Mouse (Mus musculus) CD4-positive, CD25-positive, alpha-beta regulatory T cell, adult 2 months (primary cell): ENCODE data around the gene Nav2.

Source experiments
- DNase-seq: peaks from one replicate; pipeline ENCODE4 v3.0.0-alpha.2; 2012; ENCODE audit warnings: low read depth, low spot score

Gene Nav2

GRCm38 (mm10) chr7:49052871-49053618 is 144.5 kb downstream of the Nav2 start:
- DNase-seq: no peak

GRCm38 (mm10) chr7:49055273-49055672 is 146.8 kb downstream of the Nav2 start:
- no peak for DNase-seq

- no peak for DNase-seq
Measured at GRCm38 (mm10) chr7:49058304-49059012, 149.9 kb downstream of the Nav2 start.

- no peak for DNase-seq
Measured at GRCm38 (mm10) chr7:49064792-49065521, 156.4 kb downstream of the Nav2 start.

GRCm38 (mm10) chr7:49065621-49066475 is 157.3 kb downstream of the Nav2 start:
- DNase-seq: no peak

- no peak for DNase-seq
Measured at GRCm38 (mm10) chr7:49066828-49067227, 158.3 kb downstream of the Nav2 start.

- DNase-seq: no peak
Measured at GRCm38 (mm10) chr7:49069396-49069961, 161.0 kb downstream of the Nav2 start.

- no peak for DNase-seq
Measured at GRCm38 (mm10) chr7:49070621-49071020, 162.1 kb downstream of the Nav2 start.

GRCm38 (mm10) chr7:49071141-49071567 is 162.6 kb downstream of the Nav2 start:
- no peak for DNase-seq

GRCm38 (mm10) chr7:49075333-49075934 is 166.9 kb downstream of the Nav2 start:
- DNase-seq: no peak

GRCm38 (mm10) chr7:49076283-49076694 is 167.8 kb downstream of the Nav2 start:
- no peak for DNase-seq

GRCm38 (mm10) chr7:49078930-49079329 is 170.4 kb downstream of the Nav2 start:
- no peak for DNase-seq

- DNase-seq: no peak
Measured at GRCm38 (mm10) chr7:49082585-49083165, 174.2 kb downstream of the Nav2 start.

GRCm38 (mm10) chr7:49084768-49085167 is 176.3 kb downstream of the Nav2 start:
- no peak for DNase-seq

GRCm38 (mm10) chr7:49085759-49086158 is 177.2 kb downstream of the Nav2 start:
- no peak for DNase-seq

GRCm38 (mm10) chr7:49087154-49087553 is 178.6 kb downstream of the Nav2 start:
- no peak for DNase-seq

GRCm38 (mm10) chr7:49088198-49088912 is 179.8 kb downstream of the Nav2 start:
- DNase-seq: no peak

GRCm38 (mm10) chr7:49091371-49091770 is 182.9 kb downstream of the Nav2 start:
- DNase-seq: no peak

GRCm38 (mm10) chr7:49091921-49092320 is 183.4 kb downstream of the Nav2 start:
- no peak for DNase-seq

GRCm38 (mm10) chr7:49093596-49093995 is 185.1 kb downstream of the Nav2 start:
- DNase-seq: no peak
